Mouse (Mus musculus): ENCODE data around the gene Tma7. TPM values are rescaled to one million over a fixed set of nuclear protein-coding genes. Genes with fewer than 3 reads are reported as not detected.

Tma7 gene
- polyA plus RNA-seq, 1 experiment: 294 TPM

DNA sequence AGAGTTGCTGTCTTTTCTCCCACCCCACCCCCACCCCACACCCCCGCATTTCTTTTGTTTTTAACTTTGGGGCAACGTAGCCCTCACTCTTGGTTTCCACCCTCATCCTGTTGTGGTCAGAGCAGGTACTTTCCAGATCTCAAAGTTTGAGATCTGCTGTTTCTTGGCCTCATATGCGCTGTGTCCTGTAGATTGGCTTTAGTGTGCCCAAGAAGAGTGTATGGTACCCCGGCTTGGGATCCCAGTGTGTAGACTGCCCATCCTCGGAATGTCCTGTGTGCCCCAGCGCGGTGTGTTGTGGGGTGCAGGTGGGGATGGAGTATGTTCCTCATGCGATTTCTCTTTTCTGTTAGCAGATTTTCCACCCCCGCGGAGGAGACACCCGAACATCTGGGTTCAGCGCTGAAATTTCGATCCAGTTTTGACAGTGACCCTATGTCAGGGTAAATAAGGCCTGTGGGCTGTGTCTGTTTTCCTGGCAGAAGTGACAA lies 31.3 kb downstream of the Tma7 start:
- H3K79me3 ChIP-seq (ENCODE audit: low read depth): no peaks in the 10 kb centered on the region
- peaks cover 8% of the 10 kb centered on the region for H3K36me3 ChIP-seq (ENCODE audit: control insufficient read depth, insufficient read depth)
- H3K79me2 ChIP-seq (ENCODE audit: control insufficient read depth, insufficient read depth): peaks cover 7% of the 10 kb centered on the region
- TF ChIP-seq MYOG (IDR thresholded peaks at IDR 0.05; ENCODE audit: control insufficient read depth, extremely low read depth, insufficient read length) (no peak), FOSL1 (IDR thresholded peaks at IDR 0.05; ENCODE audit: insufficient read depth, low read length, poor library complexity, severe bottlenecking) (no peak), MYOD1 (IDR thresholded peaks at IDR 0.05; ENCODE audit: control insufficient read depth, insufficient read length, low read depth) (no peak), USF1 (IDR thresholded peaks at IDR 0.05; ENCODE audit: low read depth) (no peak), CEBPB (IDR thresholded peaks at IDR 0.05; ENCODE audit: low read depth) (no peak), CTCF (IDR thresholded peaks at IDR 0.05; ENCODE audit: control insufficient read depth, insufficient read depth, insufficient read length) (no peak), MAX (IDR thresholded peaks at IDR 0.05) (no peak)
- no peaks in the 10 kb centered on the region for H3K27me3 ChIP-seq (ENCODE audit: control insufficient read depth, insufficient read depth, insufficient read length)
- H3K4me3 ChIP-seq (ENCODE audit: insufficient read depth, poor library complexity, severe bottlenecking): no peak overlapping the region
- H3ac ChIP-seq (ENCODE audit: control insufficient read depth, insufficient read length, low read depth): no peak overlapping the region

GRCm38 (mm10) chr9:109050674-109050997 lies 31.8 kb downstream of the Tma7 start:
- peaks cover 8% of the 10 kb centered on the region for H3K36me3 ChIP-seq (ENCODE audit: control insufficient read depth, insufficient read depth)
- peaks cover 3% of the 10 kb centered on the region for H3K79me2 ChIP-seq (ENCODE audit: control insufficient read depth, insufficient read depth)
- no peak overlapping the region for H3ac ChIP-seq (ENCODE audit: control insufficient read depth, insufficient read length, low read depth)
- no peak overlapping the region for H3K4me3 ChIP-seq (ENCODE audit: insufficient read depth, poor library complexity, severe bottlenecking)
- H3K27me3 ChIP-seq (ENCODE audit: control insufficient read depth, insufficient read depth, insufficient read length): no peaks in the 10 kb centered on the region
- no peaks in the 10 kb centered on the region for H3K79me3 ChIP-seq (ENCODE audit: low read depth)
- TF ChIP-seq FOSL1 (IDR thresholded peaks at IDR 0.05; ENCODE audit: insufficient read depth, low read length, poor library complexity, severe bottlenecking) (no peak), MYOD1 (IDR thresholded peaks at IDR 0.05; ENCODE audit: control insufficient read depth, insufficient read length, low read depth) (no peak), CTCF (IDR thresholded peaks at IDR 0.05; ENCODE audit: control insufficient read depth, insufficient read depth, insufficient read length) (no peak), MYOG (IDR thresholded peaks at IDR 0.05; ENCODE audit: control insufficient read depth, extremely low read depth, insufficient read length) (no peak), USF1 (IDR thresholded peaks at IDR 0.05; ENCODE audit: low read depth) (no peak), MAX (IDR thresholded peaks at IDR 0.05) (no peak), CEBPB (IDR thresholded peaks at IDR 0.05; ENCODE audit: low read depth) (no peak)

GRCm38 (mm10) chr9:109049996-109050673 lies 32.3 kb downstream of the Tma7 start:
- Histone ChIP-seq H3K79me2 (ENCODE audit: control insufficient read depth, insufficient read depth) (no peaks in the 10 kb centered on the region), H3K36me3 (ENCODE audit: control insufficient read depth, insufficient read depth) (peaks cover 8% of the 10 kb centered on the region), H3K79me3 (ENCODE audit: low read depth) (no peaks in the 10 kb centered on the region), H3K4me3 (ENCODE audit: insufficient read depth, poor library complexity, severe bottlenecking) (no peak overlapping the region), H3K27me3 (ENCODE audit: control insufficient read depth, insufficient read depth, insufficient read length) (no peaks in the 10 kb centered on the region), H3ac (ENCODE audit: control insufficient read depth, insufficient read length, low read depth) (no peak overlapping the region)
- TF ChIP-seq CTCF (IDR thresholded peaks at IDR 0.05; ENCODE audit: control insufficient read depth, insufficient read depth, insufficient read length): no peak
- no peak for TF ChIP-seq CEBPB (IDR thresholded peaks at IDR 0.05; ENCODE audit: low read depth)
- TF ChIP-seq MAX (IDR thresholded peaks at IDR 0.05): no peak
- no peak for TF ChIP-seq MYOG (IDR thresholded peaks at IDR 0.05; ENCODE audit: control insufficient read depth, extremely low read depth, insufficient read length)
- no peak for TF ChIP-seq USF1 (IDR thresholded peaks at IDR 0.05; ENCODE audit: low read depth)

GRCm38 (mm10) chr9:109049316-109049715 lies 33.1 kb downstream of the Tma7 start:
- Histone ChIP-seq H3K4me3 (ENCODE audit: insufficient read depth, poor library complexity, severe bottlenecking) (no peak overlapping the region), H3ac (ENCODE audit: control insufficient read depth, insufficient read length, low read depth) (no peak overlapping the region)

DNA sequence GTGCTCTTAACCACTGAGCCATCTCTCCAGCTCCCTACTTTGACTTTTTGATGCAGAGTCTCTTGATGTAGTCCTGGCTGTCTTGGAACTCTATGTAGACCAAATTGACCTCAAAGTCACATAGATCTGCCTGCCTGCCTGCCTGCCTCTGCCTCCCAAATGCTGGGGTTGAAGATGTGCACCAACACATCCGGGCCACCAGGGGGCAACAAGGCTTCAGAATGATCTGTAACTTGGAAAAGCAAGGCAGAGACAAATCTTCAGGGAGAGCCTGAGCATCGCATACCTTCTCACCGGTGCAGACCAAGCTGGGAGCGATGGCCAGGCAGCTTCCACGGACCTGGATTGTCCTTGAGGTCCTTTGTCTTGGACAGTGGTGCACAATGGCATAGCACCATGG lies 36.1 kb downstream of the Tma7 start:
- Histone ChIP-seq H3ac (ENCODE audit: control insufficient read depth, insufficient read length, low read depth) (no peak overlapping the region), H3K79me3 (ENCODE audit: low read depth) (no peaks in the 10 kb centered on the region)

More at GRCm38 (mm10) chr9:109049316-109049715, 33.1 kb downstream of the Tma7 start:
- H3K79me3 ChIP-seq (ENCODE audit: low read depth): no peaks in the 10 kb centered on the region
- TF ChIP-seq CTCF (IDR thresholded peaks at IDR 0.05; ENCODE audit: control insufficient read depth, insufficient read depth, insufficient read length) (no peak), MYOD1 (IDR thresholded peaks at IDR 0.05; ENCODE audit: control insufficient read depth, insufficient read length, low read depth) (no peak), CEBPB (IDR thresholded peaks at IDR 0.05; ENCODE audit: low read depth) (no peak), FOSL1 (IDR thresholded peaks at IDR 0.05; ENCODE audit: insufficient read depth, low read length, poor library complexity, severe bottlenecking) (no peak), USF1 (IDR thresholded peaks at IDR 0.05; ENCODE audit: low read depth) (no peak), MAX (IDR thresholded peaks at IDR 0.05) (no peak), MYOG (IDR thresholded peaks at IDR 0.05; ENCODE audit: control insufficient read depth, extremely low read depth, insufficient read length) (no peak)
- H3K36me3 ChIP-seq (ENCODE audit: control insufficient read depth, insufficient read depth): peaks cover 8% of the 10 kb centered on the region
- no peaks in the 10 kb centered on the region for H3K27me3 ChIP-seq (ENCODE audit: control insufficient read depth, insufficient read depth, insufficient read length)
- H3K79me2 ChIP-seq (ENCODE audit: control insufficient read depth, insufficient read depth): no peaks in the 10 kb centered on the region

DNA sequence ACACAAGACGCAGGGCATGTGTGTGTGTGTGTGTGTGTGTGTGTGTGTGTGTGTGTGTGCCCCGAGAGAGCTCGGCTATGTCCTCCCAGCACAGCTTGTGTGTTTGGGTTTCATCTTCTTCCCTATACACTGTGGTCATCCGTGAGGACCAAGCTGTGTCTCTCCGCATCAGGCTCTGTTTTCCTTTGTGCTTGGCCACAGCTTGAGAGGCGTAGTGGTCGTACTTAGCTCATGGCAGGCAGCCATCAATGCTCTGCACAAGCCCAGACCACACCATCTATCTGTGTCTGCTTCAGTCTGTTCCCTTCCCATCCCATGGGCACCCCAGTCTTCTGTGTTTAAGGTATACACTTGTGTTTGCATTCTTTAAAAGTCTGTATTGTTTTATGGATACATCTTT lies 41.0 kb downstream of the Tma7 start:
- no peak for TF ChIP-seq CEBPB (IDR thresholded peaks at IDR 0.05; ENCODE audit: low read depth)
- no peak for TF ChIP-seq MYOG (IDR thresholded peaks at IDR 0.05; ENCODE audit: control insufficient read depth, extremely low read depth, insufficient read length)
- no peak for TF ChIP-seq FOSL1 (IDR thresholded peaks at IDR 0.05; ENCODE audit: insufficient read depth, low read length, poor library complexity, severe bottlenecking)
- no peak for TF ChIP-seq CTCF (IDR thresholded peaks at IDR 0.05; ENCODE audit: control insufficient read depth, insufficient read depth, insufficient read length)
- no peak for TF ChIP-seq MYOD1 (IDR thresholded peaks at IDR 0.05; ENCODE audit: control insufficient read depth, insufficient read length, low read depth)
- no peak for TF ChIP-seq MAX (IDR thresholded peaks at IDR 0.05)
- no peak for TF ChIP-seq USF1 (IDR thresholded peaks at IDR 0.05; ENCODE audit: low read depth)
- Histone ChIP-seq H3K79me3 (ENCODE audit: low read depth) (peaks cover 5% of the 10 kb centered on the region), H3K4me3 (ENCODE audit: insufficient read depth, poor library complexity, severe bottlenecking) (no peak overlapping the region), H3K27me3 (ENCODE audit: control insufficient read depth, insufficient read depth, insufficient read length) (no peaks in the 10 kb centered on the region), H3K79me2 (ENCODE audit: control insufficient read depth, insufficient read depth) (peaks cover 33% of the 10 kb centered on the region), H3ac (ENCODE audit: control insufficient read depth, insufficient read length, low read depth) (no peak overlapping the region), H3K36me3 (ENCODE audit: control insufficient read depth, insufficient read depth) (no peaks in the 10 kb centered on the region)

More for the DNA sequence above, 36.1 kb downstream of the Tma7 start:
- H3K27me3 ChIP-seq (ENCODE audit: control insufficient read depth, insufficient read depth, insufficient read length): no peaks in the 10 kb centered on the region
- H3K4me3 ChIP-seq (ENCODE audit: insufficient read depth, poor library complexity, severe bottlenecking): no peak overlapping the region
- peaks cover 8% of the 10 kb centered on the region for H3K36me3 ChIP-seq (ENCODE audit: control insufficient read depth, insufficient read depth)
- TF ChIP-seq MAX (IDR thresholded peaks at IDR 0.05): no peak
- no peak for TF ChIP-seq CEBPB (IDR thresholded peaks at IDR 0.05; ENCODE audit: low read depth)
- no peak for TF ChIP-seq MYOD1 (IDR thresholded peaks at IDR 0.05; ENCODE audit: control insufficient read depth, insufficient read length, low read depth)
- TF ChIP-seq USF1 (IDR thresholded peaks at IDR 0.05; ENCODE audit: low read depth): no peak
- peaks cover 4% of the 10 kb centered on the region for H3K79me2 ChIP-seq (ENCODE audit: control insufficient read depth, insufficient read depth)

Measured in C2C12 (cell line).